Mouse (Mus musculus) hindbrain, embryonic 14.5 days (tissue): Measurements from ENCODE around the gene Rtl10. TPM values are rescaled to one million over a fixed set of nuclear protein-coding genes. Genes with fewer than 3 reads are reported as not detected.
A peak's percentile ranks its signal among the peaks of the same experiment; 100 is the strongest.

Experiments
- ATAC-seq: fragments of 200-750 bp; cut with Nextera tagmentation; 2 replicates; pipeline ENCODE4 v1.8.0; 2017; ENCODE audit warnings: moderate number of reproducible peaks, mild to moderate bottlenecking, moderate TSS enrichment, moderate library complexity; ENCODE audit not compliant: low FRiP score
- DNase-seq: peaks from one replicate; pipeline ENCODE4 v3.0.0-alpha.2; 2015; ENCODE audit warnings: low spot score
- H3K27ac ChIP-seq: fragments of 300-500 bp; sonication (generic); 2 replicates; pipeline ENCODE4 v1.5.1; 2014; ENCODE audit warnings: mild to moderate bottlenecking, moderate library complexity
- H3K27me3 ChIP-seq: fragments of 300-500 bp; sonication (generic); 2 replicates; pipeline ENCODE4 v1.6.1; 2014; ENCODE audit warnings: mild to moderate bottlenecking, low read length, mixed read lengths; ENCODE audit not compliant: control insufficient read depth, insufficient read depth
- H3K36me3 ChIP-seq: fragments of 300-500 bp; sonication (generic); replicated peaks from 2 replicates; pipeline ENCODE4 v1.6.1; 2014; ENCODE audit not compliant: control insufficient read depth, insufficient read depth
- H3K4me1 ChIP-seq: fragments of 300-500 bp; sonication (generic); replicated peaks from 2 replicates; pipeline ENCODE4 v1.6.1; 2014; ENCODE audit warnings: antibody characterized with exemption, low read length, mixed read lengths; ENCODE audit not compliant: control insufficient read depth, insufficient read depth
- H3K4me2 ChIP-seq: fragments of 300-500 bp; sonication (generic); replicated peaks from 2 replicates; pipeline ENCODE4 v1.6.1; 2014; ENCODE audit warnings: mild to moderate bottlenecking, moderate library complexity
- H3K4me3 ChIP-seq: fragments of 300-500 bp; sonication (generic); replicated peaks from 2 replicates; pipeline ENCODE4 v1.5.1; 2014; ENCODE audit warnings: mild to moderate bottlenecking, low read length
- H3K9ac ChIP-seq: fragments of 300-500 bp; sonication (generic); 2 replicates; pipeline ENCODE4 v1.6.1; 2014
- H3K9me3 ChIP-seq: fragments of 300-500 bp; sonication (generic); 2 replicates; pipeline ENCODE4 v1.6.1; 2016; ENCODE audit warnings: low read length; ENCODE audit not compliant: control insufficient read depth
- WGBS: fragments of 180-500 bp; shearing (Covaris S2); extraction: QIAGEN DNeasy Blood & Tissue Kit; methylation state at CpG from one replicate; pipeline ENCODE4 v1.1.7; 2014; 5-methylcytosine and 5-hydroxymethylcytosine counted together
- polyA plus RNA-seq: library from polyadenylated mRNA; unstranded; fragments of >200 nt; fragmentation: Nextera tagmentation; extraction: Ambion mirVana; gene quantifications from 2 replicates; pipeline ENCODE4 v1.2.1, GENCODE M21; 2014

Gene Rtl10
- polyA plus RNA-seq, 1 experiment from 2014 or later = 2.5 TPM

DNA sequence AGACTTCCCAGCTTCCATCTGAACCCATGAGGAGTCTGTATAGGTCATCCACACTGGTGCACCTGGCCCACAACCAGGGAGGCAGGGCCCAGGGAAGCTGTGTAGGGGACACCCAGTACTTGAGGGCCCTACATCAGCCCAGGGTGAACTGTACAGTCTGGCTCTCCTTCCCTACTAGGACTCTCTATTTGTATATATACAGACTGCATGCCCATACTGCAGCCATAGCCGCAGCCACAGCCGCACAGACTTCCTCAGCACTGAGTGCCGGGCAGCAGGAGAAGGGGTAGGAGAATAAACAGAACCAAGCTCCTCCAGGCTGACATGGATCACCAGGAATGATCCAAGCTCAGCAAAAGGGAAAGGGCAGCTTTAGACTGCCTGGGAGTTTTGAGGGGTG, 37.9 kb upstream of the Rtl10 start:
- Histone ChIP-seq H3K9me3 (no peaks in the 10 kb centered on the region), H3K4me1 (peaks cover 16% of the 10 kb centered on the region), H3K4me2 (no peak overlapping the region), H3K9ac (no peak overlapping the region), H3K4me3 (no peak overlapping the region), H3K27ac (no peak overlapping the region), H3K36me3 (peaks cover 15% of the 10 kb centered on the region), H3K27me3 (no peaks in the 10 kb centered on the region)
- WGBS = 90% methylated on average over 3 of the region's 3 CpGs
- no peak for DNase-seq
- no peak for ATAC-seq

DNA sequence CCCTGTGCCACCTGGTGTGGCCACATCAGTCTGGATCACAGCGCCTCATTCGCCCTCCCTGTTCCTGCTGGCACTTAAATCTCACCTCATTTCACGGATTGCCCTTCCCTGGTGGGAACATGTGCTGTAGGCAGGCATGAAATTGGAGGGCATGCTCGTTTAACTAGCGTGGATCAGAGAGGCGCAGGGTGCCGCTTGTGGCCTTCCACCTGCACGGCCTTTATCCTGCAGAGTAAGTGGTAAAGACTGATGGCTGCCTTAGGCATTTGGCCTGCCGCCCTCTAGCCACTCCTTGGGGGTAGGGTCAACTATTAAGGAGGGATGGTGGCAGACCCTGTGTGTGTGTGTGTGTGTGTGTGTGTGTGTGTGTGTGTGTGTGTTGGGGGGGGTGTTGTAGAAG, 36.7 kb upstream of the Rtl10 start:
- DNase-seq (no peak), ATAC-seq (no peak)
- no peak overlapping the region for H3K4me3 ChIP-seq
- no peak overlapping the region for H3K9ac ChIP-seq
- H3K9me3 ChIP-seq = no peaks in the 10 kb centered on the region
- H3K36me3 ChIP-seq = peaks cover 4% of the 10 kb centered on the region; the same call in 1 of the 2 replicates
- peaks cover 16% of the 10 kb centered on the region for H3K4me1 ChIP-seq
- WGBS = 44% methylated on average over 9 of the region's 9 CpGs
- no peak overlapping the region for H3K27ac ChIP-seq
- H3K4me2 ChIP-seq = no peak overlapping the region
- H3K27me3 ChIP-seq = no peaks in the 10 kb centered on the region

DNA sequence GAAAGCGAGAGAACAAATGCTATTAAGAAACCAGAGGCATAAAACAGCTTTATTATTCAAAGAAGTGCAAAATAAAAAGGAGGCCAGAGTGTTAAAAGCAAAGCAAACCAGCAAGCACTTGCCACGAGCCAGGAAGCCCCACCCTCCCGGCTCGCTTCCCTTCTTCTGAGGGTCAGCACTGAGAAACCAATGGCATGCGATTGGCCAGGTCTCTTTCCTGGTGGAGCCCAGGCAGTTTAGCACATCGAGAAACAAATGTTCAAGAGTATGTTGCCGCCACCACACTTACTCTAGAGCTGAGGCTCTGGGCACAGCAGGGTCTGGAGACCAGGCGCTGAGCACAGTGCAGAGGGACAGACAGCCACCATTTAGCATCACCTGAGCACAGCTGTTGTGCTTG, 36.1 kb upstream of the Rtl10 start:
- WGBS = 62% methylated on average over 8 of the region's 8 CpGs
- no peaks in the 10 kb centered on the region for H3K27me3 ChIP-seq
- no peaks in the 10 kb centered on the region; the same call in 1 of the 2 replicates for H3K36me3 ChIP-seq

DNA sequence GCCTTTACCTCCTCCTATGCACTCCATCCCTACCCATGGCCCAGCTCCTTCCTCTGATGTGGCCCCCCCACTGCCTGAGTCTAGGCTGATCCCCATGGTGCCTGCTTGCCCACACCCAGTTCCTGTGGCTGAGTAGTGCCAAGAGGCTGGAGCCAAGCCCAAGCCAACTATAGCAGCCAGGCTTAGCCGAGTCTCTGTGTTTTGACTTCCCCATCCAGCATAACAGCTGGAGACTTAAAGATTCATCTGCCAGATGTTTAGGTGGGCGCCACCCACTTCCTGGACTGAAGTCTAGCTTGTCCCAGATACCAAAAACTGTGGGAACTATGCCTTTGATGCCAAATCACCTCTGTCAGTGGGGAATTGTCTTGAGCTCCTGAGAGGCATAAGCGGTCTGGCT, 34.4 kb upstream of the Rtl10 start:
- 69% methylated on average over 3 of the region's 3 CpGs for WGBS
- H3K27ac ChIP-seq = no peak overlapping the region
- no peak for DNase-seq
- peaks cover 12% of the 10 kb centered on the region for H3K4me1 ChIP-seq
- H3K36me3 ChIP-seq = peaks cover 3% of the 10 kb centered on the region
- H3K9me3 ChIP-seq = no peaks in the 10 kb centered on the region
- no peak overlapping the region for H3K9ac ChIP-seq
- H3K4me2 ChIP-seq = no peak overlapping the region
- ATAC-seq = no peak
- H3K27me3 ChIP-seq = no peaks in the 10 kb centered on the region
- H3K4me3 ChIP-seq = no peak overlapping the region

More for the DNA sequence above, 36.1 kb upstream of the Rtl10 start:
- ATAC-seq = no peak
- no peak overlapping the region for H3K27ac ChIP-seq
- no peak overlapping the region for H3K9ac ChIP-seq
- peaks cover 16% of the 10 kb centered on the region for H3K4me1 ChIP-seq
- H3K4me3 ChIP-seq = no peak overlapping the region
- H3K9me3 ChIP-seq = no peaks in the 10 kb centered on the region
- DNase-seq = no peak
- H3K4me2 ChIP-seq = no peak overlapping the region

GRCm38 (mm10) chr16:18470829-18471228, 27.9 kb upstream of the Rtl10 start:
- no peak for DNase-seq
- Histone ChIP-seq H3K27me3 (no peaks in the 10 kb centered on the region), H3K27ac (no peak overlapping the region), H3K9me3 (no peaks in the 10 kb centered on the region), H3K4me3 (no peak overlapping the region), H3K36me3 (peaks cover 12% of the 10 kb centered on the region), H3K4me1 (no peaks in the 10 kb centered on the region), H3K9ac (no peak overlapping the region), H3K4me2 (no peak overlapping the region)
- 44% methylated on average over 1 of the region's 1 CpGs for WGBS
- no peak for ATAC-seq

DNA sequence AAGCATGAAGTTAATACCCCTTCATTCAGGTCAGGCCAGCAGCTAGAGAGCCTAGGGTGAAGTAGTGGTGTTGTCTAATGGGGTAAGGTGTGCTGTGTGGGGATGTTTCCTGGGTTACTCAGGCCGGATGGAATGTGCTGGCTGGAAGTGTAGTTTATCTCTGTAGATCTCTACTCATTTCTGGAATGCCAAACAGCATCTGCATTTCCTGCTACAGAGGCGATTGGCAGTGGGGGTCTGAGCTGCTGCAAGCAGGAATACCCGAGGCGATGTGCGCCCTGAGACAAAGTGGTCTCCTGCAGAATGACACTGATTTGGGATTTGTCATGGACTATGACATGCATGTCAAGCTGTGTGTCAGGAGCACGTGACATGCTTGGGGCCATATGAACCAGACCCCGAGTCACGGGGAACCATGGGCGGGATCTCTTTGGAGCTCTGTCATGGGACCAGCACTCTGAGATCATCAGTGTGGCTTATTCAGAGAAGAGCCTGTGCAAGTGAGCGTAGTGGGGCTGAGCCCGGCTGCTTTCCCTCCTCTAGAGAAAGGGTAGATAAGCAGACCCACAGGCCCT, 27.2 kb upstream of the Rtl10 start:
- WGBS = 80% methylated on average over 11 of the region's 11 CpGs
- H3K4me3 ChIP-seq = no peak overlapping the region
- H3K4me1 ChIP-seq = no peaks in the 10 kb centered on the region
- H3K9me3 ChIP-seq = no peaks in the 10 kb centered on the region
- no peaks in the 10 kb centered on the region for H3K27me3 ChIP-seq
- no peak overlapping the region for H3K27ac ChIP-seq
- ATAC-seq (no peak), DNase-seq (no peak)
- H3K9ac ChIP-seq = no peak overlapping the region
- H3K4me2 ChIP-seq = no peak overlapping the region
- peaks cover 12% of the 10 kb centered on the region for H3K36me3 ChIP-seq

- Histone ChIP-seq H3K9me3 (no peaks in the 10 kb centered on the region), H3K4me1 (no peaks in the 10 kb centered on the region), H3K9ac (no peak overlapping the region), H3K27ac (no peak overlapping the region), H3K27me3 (no peaks in the 10 kb centered on the region), H3K36me3 (peaks cover 12% of the 10 kb centered on the region), H3K4me2 (no peak overlapping the region), H3K4me3 (no peak overlapping the region)
- ATAC-seq (no peak), DNase-seq (no peak)
- 88% methylated on average over 6 of the region's 6 CpGs for WGBS
Observed at GRCm38 (mm10) chr16:18471976-18472375, 26.7 kb upstream of the Rtl10 start.

DNA sequence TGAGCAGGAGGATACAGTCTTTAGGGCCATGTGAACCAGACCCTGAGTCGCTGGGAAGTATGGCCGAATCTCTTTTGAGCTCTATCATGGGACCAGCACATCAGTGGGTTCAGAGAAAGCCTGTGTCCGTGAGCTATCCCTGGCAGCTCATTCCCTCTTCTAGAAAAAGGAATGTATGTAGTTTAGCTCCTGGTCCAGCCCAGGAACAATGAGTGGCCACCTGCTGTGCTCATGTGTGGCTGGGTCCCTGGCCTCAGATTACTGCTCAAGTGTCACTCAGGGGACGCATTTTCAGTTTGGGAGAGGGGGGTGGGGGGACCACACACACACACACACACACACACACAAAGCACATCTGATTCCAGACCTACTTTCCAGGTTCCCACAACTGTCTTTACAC, 26.3 kb upstream of the Rtl10 start:
- WGBS = 61% methylated on average over 4 of the region's 4 CpGs
- no peak overlapping the region for H3K4me3 ChIP-seq
- peaks cover 12% of the 10 kb centered on the region for H3K36me3 ChIP-seq
- H3K27ac ChIP-seq = no peak overlapping the region
- H3K4me1 ChIP-seq = no peaks in the 10 kb centered on the region
- ATAC-seq = no peak
- H3K9ac ChIP-seq = no peak overlapping the region
- H3K9me3 ChIP-seq = no peaks in the 10 kb centered on the region
- H3K27me3 ChIP-seq = no peaks in the 10 kb centered on the region
- H3K4me2 ChIP-seq = no peak overlapping the region
- DNase-seq = no peak

DNA sequence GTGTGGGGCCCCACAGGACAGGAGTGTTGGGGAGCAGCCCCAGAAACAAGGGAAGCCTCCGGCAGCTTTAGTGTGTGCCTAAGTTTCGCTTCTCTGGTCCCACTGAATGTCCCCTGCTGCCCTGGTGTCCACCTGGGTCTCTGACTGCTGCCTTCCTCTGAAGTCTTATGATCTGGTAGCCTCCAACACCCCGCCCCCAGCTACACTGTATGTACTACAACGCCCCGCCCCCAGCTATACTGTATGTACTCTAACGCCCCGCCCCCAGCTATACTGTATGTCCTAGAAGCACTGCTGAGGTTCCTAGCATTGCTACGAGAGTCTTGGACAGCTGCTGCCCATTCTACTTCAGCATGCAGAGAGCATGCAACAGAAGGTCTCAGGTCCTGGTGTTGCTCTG, 25.7 kb upstream of the Rtl10 start:
- DNase-seq = peak; percentile 16

GRCm38 (mm10) chr16:18474021-18474420, 24.7 kb upstream of the Rtl10 start:
- ATAC-seq = 0 out of 2 replicates have a peak, but pooled peaks have one; percentile 40
- WGBS = 98% methylated on average over 2 of the region's 2 CpGs
- no peaks in the 10 kb centered on the region for H3K9me3 ChIP-seq
- H3K4me2 ChIP-seq = no peak overlapping the region
- DNase-seq = no peak
- no peaks in the 10 kb centered on the region for H3K27me3 ChIP-seq
- H3K4me3 ChIP-seq = no peak overlapping the region
- H3K36me3 ChIP-seq = peaks cover 17% of the 10 kb centered on the region
- H3K27ac ChIP-seq = no peak overlapping the region
- no peak overlapping the region for H3K9ac ChIP-seq
- H3K4me1 ChIP-seq = no peaks in the 10 kb centered on the region

More for the DNA sequence above, 25.7 kb upstream of the Rtl10 start:
- Histone ChIP-seq H3K4me1 (no peaks in the 10 kb centered on the region), H3K9ac (no peak overlapping the region), H3K9me3 (no peaks in the 10 kb centered on the region), H3K4me2 (no peak overlapping the region), H3K27ac (no peak overlapping the region), H3K27me3 (no peaks in the 10 kb centered on the region), H3K4me3 (no peak overlapping the region), H3K36me3 (peaks cover 18% of the 10 kb centered on the region)
- no peak for ATAC-seq
- WGBS = 96% methylated on average over 8 of the region's 8 CpGs
